Mouse (Mus musculus): ENCODE results near the gene Adam20. TPM values are rescaled to one million over a fixed set of nuclear protein-coding genes. Genes with fewer than 3 reads are reported as not detected.

The Adam20 gene
- polyA plus RNA-seq (2015; fragmentation: Nextera tagmentation; extraction: Ambion mirVana): not detected in 2 replicates

DNA sequence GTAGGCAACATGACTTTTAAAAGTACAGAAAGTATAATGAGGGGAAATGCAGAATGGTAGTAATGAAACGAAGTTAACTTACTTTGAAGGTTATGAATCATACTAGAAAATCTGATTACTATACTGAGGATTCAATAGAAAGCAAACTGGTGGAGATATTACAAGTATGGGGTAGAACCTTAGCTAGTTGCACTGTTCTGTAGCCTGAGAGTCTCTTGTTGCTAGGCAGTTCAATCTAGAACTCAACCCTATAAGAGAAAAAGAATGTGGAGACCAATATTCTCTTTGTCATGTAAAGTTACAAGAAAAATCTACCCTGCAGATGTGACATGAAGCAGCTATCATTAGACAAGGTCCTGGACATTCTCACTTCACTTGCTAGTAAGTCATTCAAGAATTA is at the start of gene Adam20:
Adam20 (plus strand) TSS at position 301 of the 400 bp plus-strand sequence.

DNA sequence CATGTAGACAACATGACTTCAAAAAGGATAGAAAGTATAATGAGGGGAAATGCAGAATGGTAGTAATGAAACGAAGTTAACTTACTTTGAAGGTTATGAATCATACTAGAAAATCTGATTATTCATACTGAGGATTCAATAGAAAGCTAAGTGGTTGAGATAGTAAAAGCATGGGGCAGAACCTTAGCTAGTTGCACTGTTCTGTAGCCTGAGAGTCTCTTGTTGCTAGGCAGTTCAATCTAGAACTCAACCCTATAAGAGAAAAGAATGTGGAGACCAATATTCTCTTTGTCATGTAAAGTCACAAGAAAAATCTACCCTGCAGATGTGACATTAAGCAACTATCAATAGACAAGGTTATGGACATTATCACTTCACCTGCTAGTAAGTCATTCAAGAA is 41.2 kb upstream of the Adam20 start, which contains the start of gene Adam25:
Adam25 (plus strand) TSS at position 301 of the 400 bp plus-strand sequence.

Other genes starting within 250 kb of the Adam20 start
- gene Adam24, start 118.2 kb upstream of the Adam20 start, polyA plus RNA-seq (2015; fragmentation: Nextera tagmentation; extraction: Ambion mirVana): not detected in 2 replicates
- not detected in 2 replicates for gene Adam25, start 41.1 kb upstream of the Adam20 start, polyA plus RNA-seq (2015; fragmentation: Nextera tagmentation; extraction: Ambion mirVana)
- gene Adam39, start 29.7 kb downstream of the Adam20 start, polyA plus RNA-seq (2015; fragmentation: Nextera tagmentation; extraction: Ambion mirVana): not detected in 2 replicates

Measured in spleen, postnatal 0 days (tissue).